Mouse (Mus musculus) retina, postnatal 7 days (tissue): ENCODE data around the gene Gm5741.
A peak's percentile ranks its signal among the peaks of the same experiment; 100 is the strongest.

ENCODE experiments used
- DNase-seq: peaks from one replicate; pipeline ENCODE4 v3.0.0-alpha.2; 2012; ENCODE audit warnings: low read depth, low spot score

Gm5741 gene

GRCm38 (mm10) chr8:85029271-85029670 is 38.5 kb downstream of the Gm5741 start:
- DNase-seq, result no peak

- no peak for DNase-seq
Measured at GRCm38 (mm10) chr8:85027922-85028321, 39.9 kb downstream of the Gm5741 start.

- DNase-seq, result no peak
Measured at GRCm38 (mm10) chr8:85027516-85027855, 40.3 kb downstream of the Gm5741 start.

GRCm38 (mm10) chr8:85026670-85027515 is 40.9 kb downstream of the Gm5741 start, which contains the start of gene Trir:
Gene Trir (plus strand): TSS chr8:85026823.
- DNase-seq, result peak; percentile 93

GRCm38 (mm10) chr8:85025098-85025932 is 42.5 kb downstream of the Gm5741 start, which contains the start of gene Asna1:
Gene Asna1 (minus strand): TSS chr8:85025281.
- peak; percentile 86 for DNase-seq

GRCm38 (mm10) chr8:85023846-85024245 is 43.9 kb downstream of the Gm5741 start:
- no peak for DNase-seq

- DNase-seq, result no peak
Measured at GRCm38 (mm10) chr8:85021514-85022055, 46.2 kb downstream of the Gm5741 start.
